In the genomic region with DNA sequence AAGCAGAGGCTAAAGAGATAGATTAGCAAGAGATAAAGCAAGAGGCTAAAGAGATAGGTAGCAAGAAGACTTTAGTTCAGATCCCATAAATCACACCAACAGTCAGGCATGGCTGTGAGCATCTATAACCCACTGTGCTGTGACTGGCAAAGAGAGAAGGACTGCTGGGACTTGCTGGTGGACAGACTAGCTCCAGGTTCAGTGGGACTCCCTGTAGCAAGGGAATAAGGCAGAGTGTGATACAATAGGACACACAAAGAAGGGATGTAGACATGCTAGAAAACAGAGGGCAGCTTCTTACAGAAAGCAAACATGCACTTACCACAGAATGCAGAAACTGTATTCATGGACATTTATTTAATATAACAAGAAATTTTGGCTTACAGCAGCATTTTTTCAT, we compare ENCODE assay signal across 21 mouse cellular contexts.
"Had no signal": no experiment of that assay in that cellular context is flagged by ENCODE, and none has a peak within 500 bp of the region (broad histone marks: within the 10 kb centered on the region; RNA-seq: fewer than 3 reads in every experiment).

No protein-coding gene starts in this region.

- H3K9ac ChIP-seq: liver, embryonic 14.5 days; lung, embryonic 15.5 days; midbrain, embryonic 13.5 days; midbrain, embryonic 15.5 days; neural tube, embryonic 12.5 days; neural tube, embryonic 15.5 days had no signal

- DNase-seq: lung, adult 2 months; lung, postnatal 14 days; lung, postnatal 36 days; retina, postnatal 1 day; right cerebral cortex, adult 18-20 months; right cerebral cortex, postnatal 25 days; right cerebral cortex, postnatal 4 days; spleen, adult 18-20 months; thymus, adult 18-20 months; thymus, postnatal 14 days; thymus, postnatal 36 days had no signal

- ATAC-seq: lung, postnatal 0 days; midbrain, embryonic 13.5 days had no signal

- H3K4me2 ChIP-seq: lung, embryonic 15.5 days; midbrain, embryonic 13.5 days; midbrain, embryonic 15.5 days; neural tube, embryonic 12.5 days; neural tube, embryonic 15.5 days had no signal

- H3K27ac ChIP-seq: liver, embryonic 14.5 days; lung, embryonic 15.5 days; macrophage; midbrain, embryonic 10.5 days; midbrain, embryonic 13.5 days; midbrain, embryonic 15.5 days; neural tube, embryonic 12.5 days; neural tube, embryonic 15.5 days had no signal

- H3K27me3 ChIP-seq: lung, embryonic 15.5 days; midbrain, embryonic 13.5 days; midbrain, embryonic 15.5 days; neural tube, embryonic 12.5 days; neural tube, embryonic 15.5 days had no signal

- H3K36me3 ChIP-seq: lung, embryonic 15.5 days; midbrain, embryonic 10.5 days; midbrain, embryonic 13.5 days; midbrain, embryonic 15.5 days; neural tube, embryonic 12.5 days; neural tube, embryonic 15.5 days had no signal

- H3K9me3 ChIP-seq: lung, embryonic 15.5 days; midbrain, embryonic 10.5 days; midbrain, embryonic 13.5 days; midbrain, embryonic 15.5 days; neural tube, embryonic 12.5 days; neural tube, embryonic 15.5 days had no signal

- H3K4me1 ChIP-seq: lung, embryonic 15.5 days; midbrain, embryonic 10.5 days; neural tube, embryonic 12.5 days had no signal

- H3K4me3 ChIP-seq: lung, embryonic 15.5 days; midbrain, embryonic 10.5 days; midbrain, embryonic 13.5 days; midbrain, embryonic 15.5 days; myocyte; neural tube, embryonic 12.5 days; neural tube, embryonic 15.5 days had no signal
